Mouse (Mus musculus) CD4-positive, CD25-positive, alpha-beta regulatory T cell, adult 2 months (primary cell): Measurements from ENCODE around the gene Atad3a.

Source experiments
- DNase-seq: peaks from one replicate; pipeline ENCODE4 v3.0.0-alpha.2; 2012; ENCODE audit warnings: low read depth, low spot score

Gene Atad3a

GRCm38 (mm10) chr4:155694111-155694481, 66.8 kb downstream of the Atad3a start, which contains the start of gene Fndc10:
Fndc10 (plus strand) TSS chr4:155694342.
- no peak for DNase-seq

- DNase-seq = no peak
These were observed 68.5 kb downstream of the Atad3a start for GRCm38 (mm10) chr4:155692421-155692820.
